Mouse (Mus musculus): Measurements from ENCODE around the gene 9230102O04Rik.

9230102O04Rik gene

GRCm38 (mm10) chr2:9885217-9885770 is 4.0 kb downstream of the 9230102O04Rik start:
- no peak for DNase-seq (ENCODE audit: low spot score)

- DNase-seq (ENCODE audit: low spot score) = no peak
Observed at GRCm38 (mm10) chr2:9884533-9885216, 4.7 kb downstream of the 9230102O04Rik start.

GRCm38 (mm10) chr2:9883803-9884532 is 5.4 kb downstream of the 9230102O04Rik start:
- DNase-seq (ENCODE audit: low spot score) = no peak

- DNase-seq (ENCODE audit: low spot score) = no peak
Observed at GRCm38 (mm10) chr2:9882926-9883802, 6.2 kb downstream of the 9230102O04Rik start.

GRCm38 (mm10) chr2:9882371-9882925 is 6.9 kb downstream of the 9230102O04Rik start:
- no peak for DNase-seq (ENCODE audit: low spot score)

GRCm38 (mm10) chr2:9881611-9882023 is 7.7 kb downstream of the 9230102O04Rik start:
- no peak for DNase-seq (ENCODE audit: low spot score)

GRCm38 (mm10) chr2:9881051-9881591 is 8.2 kb downstream of the 9230102O04Rik start, which contains the start of gene 4930412O13Rik:
4930412O13Rik (plus strand) TSS chr2:9881252.
- no peak for DNase-seq (ENCODE audit: low spot score)

- DNase-seq (ENCODE audit: low spot score) = no peak
Observed at GRCm38 (mm10) chr2:9880271-9880670, 9.1 kb downstream of the 9230102O04Rik start.

GRCm38 (mm10) chr2:9879493-9879892 is 9.8 kb downstream of the 9230102O04Rik start:
- DNase-seq (ENCODE audit: low spot score) = peak; percentile 83

GRCm38 (mm10) chr2:9879092-9879491 is 10.2 kb downstream of the 9230102O04Rik start:
- DNase-seq (ENCODE audit: low spot score) = no peak

- DNase-seq (ENCODE audit: low spot score) = no peak
Observed at GRCm38 (mm10) chr2:9878564-9879081, 10.7 kb downstream of the 9230102O04Rik start.

GRCm38 (mm10) chr2:9877966-9878563 is 11.3 kb downstream of the 9230102O04Rik start:
- no peak for DNase-seq (ENCODE audit: low spot score)

- no peak for DNase-seq (ENCODE audit: low spot score)
Observed at GRCm38 (mm10) chr2:9877326-9877690, 12.0 kb downstream of the 9230102O04Rik start.

GRCm38 (mm10) chr2:9876621-9877325 is 12.6 kb downstream of the 9230102O04Rik start:
- no peak for DNase-seq (ENCODE audit: low spot score)

GRCm38 (mm10) chr2:9875676-9876357 is 13.5 kb downstream of the 9230102O04Rik start:
- no peak for DNase-seq (ENCODE audit: low spot score)

GRCm38 (mm10) chr2:9875220-9875619 is 14.1 kb downstream of the 9230102O04Rik start:
- DNase-seq (ENCODE audit: low spot score) = no peak

GRCm38 (mm10) chr2:9874467-9875219 is 14.7 kb downstream of the 9230102O04Rik start:
- no peak for DNase-seq (ENCODE audit: low spot score)

- DNase-seq (ENCODE audit: low spot score) = no peak
Observed at GRCm38 (mm10) chr2:9873757-9874156, 15.6 kb downstream of the 9230102O04Rik start.

- no peak for DNase-seq (ENCODE audit: low spot score)
Observed at GRCm38 (mm10) chr2:9872682-9873081, 16.7 kb downstream of the 9230102O04Rik start.
